Mouse (Mus musculus): ENCODE measurements at regions not wholly inside any gene's neighbourhood (a gene's known extent, or its start where the extent isn't known, plus 50 kb on each side); places are given as distances from the start of the nearest gene placed in this dataset.

GRCm38 (mm10) chr4:89446765-89447487 lies 136.1 kb upstream of the Cdkn2b start:
- DNase-seq (ENCODE audit: low spot score in 2 of 2) = no peak

GRCm38 (mm10) chr4:89446156-89446716 lies 135.4 kb upstream of the Cdkn2b start:
- DNase-seq (ENCODE audit: low spot score in 2 of 2) = no peak

GRCm38 (mm10) chr4:89445214-89446155 lies 134.6 kb upstream of the Cdkn2b start:
- no peak for DNase-seq (ENCODE audit: low spot score in 2 of 2)

GRCm38 (mm10) chr4:89442526-89442925 lies 131.7 kb upstream of the Cdkn2b start:
- DNase-seq (ENCODE audit: low spot score in 2 of 2) = no peak

GRCm38 (mm10) chr4:89440821-89441220 lies 130.0 kb upstream of the Cdkn2b start:
- no peak for DNase-seq (ENCODE audit: low spot score in 2 of 2)

GRCm38 (mm10) chr4:89440326-89440725 lies 129.5 kb upstream of the Cdkn2b start:
- no peak for DNase-seq (ENCODE audit: low spot score in 2 of 2)

GRCm38 (mm10) chr4:89438665-89439064 lies 127.8 kb upstream of the Cdkn2b start:
- no peak for DNase-seq (ENCODE audit: low spot score in 2 of 2)

- no peak for DNase-seq (ENCODE audit: low spot score in 2 of 2)
These were observed 125.9 kb upstream of the Cdkn2b start for GRCm38 (mm10) chr4:89436764-89437163.

GRCm38 (mm10) chr4:89434152-89434551 lies 123.3 kb upstream of the Cdkn2b start:
- DNase-seq (ENCODE audit: low spot score in 2 of 2) = no peak

- DNase-seq (ENCODE audit: low spot score in 2 of 2) = no peak
These were observed 122.7 kb upstream of the Cdkn2b start for GRCm38 (mm10) chr4:89433528-89433927.

GRCm38 (mm10) chr4:89431520-89431919 lies 120.7 kb upstream of the Cdkn2b start:
- no peak for DNase-seq (ENCODE audit: low spot score in 2 of 2)

GRCm38 (mm10) chr4:89428465-89428864 lies 117.6 kb upstream of the Cdkn2b start:
- DNase-seq (ENCODE audit: low spot score in 2 of 2) = no peak

GRCm38 (mm10) chr4:89427345-89428293 lies 116.8 kb upstream of the Cdkn2b start:
- peak; percentile 22 to 36 for DNase-seq (ENCODE audit: low spot score in 2 of 2)

GRCm38 (mm10) chr4:89425916-89426315 lies 115.1 kb upstream of the Cdkn2b start:
- DNase-seq (ENCODE audit: low spot score in 2 of 2) = no peak

GRCm38 (mm10) chr4:89421694-89422354 lies 111.0 kb upstream of the Cdkn2b start:
- DNase-seq (ENCODE audit: low spot score in 2 of 2) = no peak

- DNase-seq (ENCODE audit: low spot score in 2 of 2) = no peak
These were observed 110.0 kb upstream of the Cdkn2b start for GRCm38 (mm10) chr4:89420868-89421267.

GRCm38 (mm10) chr4:89419507-89419906 lies 108.7 kb upstream of the Cdkn2b start:
- no peak for DNase-seq (ENCODE audit: low spot score in 2 of 2)

- no peak for DNase-seq (ENCODE audit: low spot score in 2 of 2)
These were observed 94.9 kb upstream of the Cdkn2b start for GRCm38 (mm10) chr4:89405624-89406167.

- no peak for DNase-seq (ENCODE audit: low spot score in 2 of 2)
These were observed 92.3 kb upstream of the Cdkn2b start for GRCm38 (mm10) chr4:89403151-89403550.

GRCm38 (mm10) chr4:89402324-89402723 lies 91.5 kb upstream of the Cdkn2b start:
- DNase-seq (ENCODE audit: low spot score in 2 of 2) = no peak

Data from frontal cortex, postnatal 10 days (tissue).